Mouse (Mus musculus) thymus, postnatal 10 days (tissue): ENCODE results near the gene Stxbp1.

Experiments used
- DNase-seq, 2 experiments: peaks; one replicate each; pipeline ENCODE4 v3.0.0; 2021; ENCODE audit warnings: low spot score in 2 of 2

The Stxbp1 gene

DNA sequence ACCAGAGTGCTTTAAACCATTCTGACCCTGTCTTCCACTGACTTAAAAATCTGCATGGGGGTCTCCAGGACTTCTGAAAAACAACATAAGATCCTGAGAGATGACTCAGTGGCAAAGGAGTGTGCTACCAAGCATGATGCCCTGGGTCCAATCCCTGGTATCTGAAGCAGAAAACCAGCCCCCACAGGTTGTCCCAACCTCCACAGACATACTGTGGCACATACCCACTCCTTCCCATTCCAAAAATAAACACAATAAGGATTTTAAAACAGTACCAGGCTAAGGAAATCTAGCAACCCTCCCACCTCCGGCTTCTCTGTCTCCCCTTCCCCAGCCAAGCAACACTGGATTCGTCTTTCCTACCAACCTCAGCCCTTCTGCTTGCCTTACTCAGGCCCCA lies 7.8 kb downstream of the Stxbp1 start:
- no peak for DNase-seq

DNA sequence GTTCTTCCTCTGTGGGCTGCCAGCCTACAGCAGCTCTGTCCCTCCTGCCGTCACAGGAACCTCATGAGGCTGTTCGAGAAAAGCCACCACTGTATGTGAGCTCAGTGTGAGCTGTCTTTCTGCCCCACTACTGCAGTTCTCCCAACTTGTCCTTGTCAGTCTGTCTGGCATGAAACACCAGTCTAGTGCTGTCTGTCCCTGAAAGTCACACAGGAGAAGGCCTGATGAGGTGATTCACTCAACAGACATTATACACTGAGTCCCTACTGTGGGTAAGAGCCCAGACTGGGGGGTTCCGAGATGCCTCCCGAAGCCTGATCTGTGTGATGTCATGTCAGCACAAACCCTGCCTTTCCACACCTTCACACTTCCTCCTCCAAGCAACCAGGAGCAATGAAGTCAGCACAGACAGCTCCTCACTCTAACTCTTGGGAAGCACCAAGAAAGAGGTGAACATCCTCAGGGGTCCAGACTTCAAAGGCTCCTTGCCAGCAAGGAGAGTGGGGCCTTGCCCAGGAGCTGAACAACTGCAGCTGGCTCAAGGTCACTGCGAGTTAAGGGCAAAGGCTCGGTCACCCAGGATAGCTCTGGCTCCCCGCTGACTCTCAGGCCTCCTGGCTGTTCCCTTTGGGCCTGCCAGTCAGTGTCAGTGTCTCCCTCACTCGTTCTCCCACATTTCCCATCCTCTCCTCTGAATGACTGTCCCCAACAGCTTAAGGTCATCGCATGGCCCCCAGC lies 8.7 kb downstream of the Stxbp1 start:
- no peak for DNase-seq

DNA sequence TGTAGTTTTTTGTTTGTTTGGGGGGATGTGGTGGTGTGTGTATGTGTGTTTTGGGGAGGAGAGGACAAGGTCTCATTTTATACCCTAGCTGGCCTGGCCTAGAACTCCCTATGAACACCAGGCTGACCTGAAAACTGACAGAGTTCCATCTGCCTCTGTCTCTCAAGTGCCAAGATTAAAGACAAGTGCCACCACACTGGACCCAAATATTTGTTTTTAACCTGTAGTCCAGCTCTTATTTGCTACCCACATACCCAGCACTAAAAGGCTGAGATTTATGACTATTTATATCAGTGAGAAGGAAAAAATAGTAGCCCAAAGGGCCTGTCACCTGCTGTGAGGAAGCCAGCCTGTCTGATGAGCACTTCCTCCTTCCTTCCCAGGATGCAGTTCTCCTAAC lies 11.5 kb downstream of the Stxbp1 start:
- DNase-seq, result no peak

DNA sequence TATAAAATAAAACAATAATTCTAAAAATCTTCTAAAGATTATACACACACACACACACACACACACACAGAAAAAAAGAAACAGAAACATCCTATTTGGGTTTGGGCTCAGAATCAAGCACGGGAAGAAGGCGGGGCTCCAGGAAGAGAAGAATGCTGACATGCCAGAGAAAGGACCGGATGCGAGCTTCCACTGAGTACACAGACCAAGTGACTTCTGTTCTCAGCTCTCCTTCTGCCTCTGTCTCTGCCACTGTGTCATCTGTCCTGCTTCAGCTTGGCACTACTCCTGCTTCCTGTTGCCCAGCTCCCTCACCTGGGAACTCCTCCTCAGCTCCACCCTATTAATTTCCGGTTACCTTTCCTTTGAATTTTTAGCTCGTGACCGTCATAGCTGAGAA lies 12.5 kb downstream of the Stxbp1 start:
- DNase-seq, result peak in 1 of 2 experiments; percentile 25

DNA sequence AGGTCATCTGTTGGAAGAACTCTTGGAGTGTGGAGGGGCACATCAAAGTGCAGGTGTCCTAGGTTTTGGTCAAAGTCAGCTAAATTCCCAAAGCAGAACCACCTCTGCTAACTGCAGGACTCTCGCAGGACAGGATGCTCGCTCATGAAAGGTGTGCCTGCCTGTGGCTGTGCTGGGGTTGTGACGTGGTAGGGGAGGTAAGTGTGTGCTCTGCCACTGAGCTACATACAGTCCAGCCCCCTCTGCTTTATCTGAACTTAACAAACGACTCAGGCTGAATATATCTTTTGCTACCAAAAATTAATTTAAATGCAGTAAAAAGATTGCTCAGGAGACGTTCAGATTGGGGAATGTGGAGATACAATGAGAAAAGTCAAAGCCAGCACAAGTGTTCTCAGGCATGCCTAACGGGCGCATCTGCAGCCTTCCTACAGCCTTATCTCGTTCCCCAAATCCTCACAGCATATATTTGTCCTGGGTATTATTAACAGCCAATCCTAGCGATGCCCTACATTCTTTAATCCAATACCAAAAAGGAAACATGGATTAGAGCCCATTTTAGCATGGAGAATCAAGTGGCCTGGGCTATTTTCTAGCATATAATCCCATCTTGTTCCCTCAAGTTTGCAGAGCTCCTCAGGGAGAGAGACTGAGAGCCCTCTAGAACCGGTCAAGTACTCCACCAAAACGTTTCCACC lies 17.9 kb downstream of the Stxbp1 start:
- DNase-seq, result no peak

DNA sequence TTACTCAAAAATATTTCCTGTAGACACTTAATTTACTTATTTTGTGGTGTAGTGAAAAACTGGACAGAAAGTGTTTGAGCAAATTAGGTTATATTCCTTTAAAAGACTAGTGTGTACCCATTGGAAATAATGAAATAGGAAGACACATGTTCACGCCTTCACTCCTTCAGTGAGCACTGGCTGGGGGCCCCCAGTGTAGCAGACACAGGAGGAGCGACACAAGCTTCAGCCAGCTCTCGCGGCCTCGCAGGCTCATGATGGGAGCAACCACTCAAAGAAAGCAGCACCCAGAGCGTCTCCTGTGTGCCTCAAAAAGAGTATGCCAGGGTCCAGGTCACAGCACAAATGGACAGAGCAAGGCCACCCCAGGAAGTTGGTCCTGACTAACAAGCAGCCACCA lies 21.2 kb downstream of the Stxbp1 start:
- DNase-seq, result no peak

DNA sequence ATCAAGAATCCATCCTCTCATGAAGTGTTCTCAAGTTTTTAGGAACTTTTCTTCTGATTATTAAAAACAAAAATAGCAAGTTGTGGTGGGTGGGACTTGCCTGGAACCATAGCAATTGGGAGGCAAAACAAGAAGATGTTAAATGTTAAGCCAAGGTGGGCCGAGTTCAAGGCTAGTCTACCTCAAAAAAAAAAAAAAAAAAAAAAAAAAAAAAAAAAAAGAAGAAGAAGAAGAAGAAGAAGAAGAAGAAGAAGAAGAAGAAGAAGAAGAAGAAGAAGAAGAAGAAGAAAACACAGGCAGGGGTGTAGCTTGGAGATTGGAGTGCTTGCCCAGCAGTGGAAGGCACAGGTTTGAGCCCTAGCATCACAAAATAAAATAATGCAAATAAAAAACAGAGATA lies 22.3 kb downstream of the Stxbp1 start:
- no peak for DNase-seq

DNA sequence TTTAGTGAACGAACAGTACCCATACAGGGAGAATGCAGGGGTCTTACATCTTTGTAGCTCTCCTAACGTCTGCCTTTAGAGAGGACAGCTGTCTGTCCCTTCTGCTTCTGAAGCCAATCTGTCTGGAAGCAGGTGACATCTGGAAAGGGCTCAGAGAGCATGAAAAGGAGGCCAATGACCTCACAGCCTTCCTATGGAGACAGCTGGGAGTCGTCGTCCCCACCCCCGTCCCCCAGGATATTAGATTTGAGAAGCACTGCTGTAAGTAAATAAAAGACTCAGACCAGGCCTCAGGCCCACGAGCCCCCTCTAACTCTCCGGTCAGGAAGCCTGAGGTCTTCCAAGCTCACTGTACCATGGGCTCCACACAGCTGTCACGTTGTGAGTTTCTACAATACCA lies 22.9 kb downstream of the Stxbp1 start:
- no peak for DNase-seq

DNA sequence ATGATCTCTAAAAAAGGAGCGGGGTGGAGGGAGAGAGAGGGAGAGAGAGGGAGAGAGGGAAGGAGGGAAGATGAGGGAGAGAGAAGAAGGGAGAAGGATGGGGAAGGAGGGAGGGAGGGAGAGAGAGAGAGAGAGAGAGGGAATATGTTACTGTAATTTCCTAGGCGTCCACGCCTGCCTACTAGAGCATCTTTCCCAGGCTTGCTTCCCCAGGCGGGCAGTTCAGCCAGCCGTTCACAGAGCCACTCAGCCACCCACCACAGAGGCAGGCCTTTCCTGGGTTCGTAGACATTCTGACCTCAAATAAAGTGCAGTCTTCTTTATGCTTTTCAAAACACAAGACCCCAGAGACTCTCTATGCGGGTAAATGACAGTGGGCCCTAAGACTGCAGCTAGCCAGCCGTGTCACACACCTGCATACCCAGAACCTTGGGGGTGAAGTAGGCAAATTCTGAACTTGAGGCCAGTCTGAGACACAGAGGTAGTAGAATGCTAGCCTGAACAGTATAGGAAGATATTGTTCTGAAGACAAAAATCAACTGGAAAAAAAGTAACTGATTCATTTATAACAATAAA lies 23.4 kb downstream of the Stxbp1 start:
- no peak for DNase-seq

DNA sequence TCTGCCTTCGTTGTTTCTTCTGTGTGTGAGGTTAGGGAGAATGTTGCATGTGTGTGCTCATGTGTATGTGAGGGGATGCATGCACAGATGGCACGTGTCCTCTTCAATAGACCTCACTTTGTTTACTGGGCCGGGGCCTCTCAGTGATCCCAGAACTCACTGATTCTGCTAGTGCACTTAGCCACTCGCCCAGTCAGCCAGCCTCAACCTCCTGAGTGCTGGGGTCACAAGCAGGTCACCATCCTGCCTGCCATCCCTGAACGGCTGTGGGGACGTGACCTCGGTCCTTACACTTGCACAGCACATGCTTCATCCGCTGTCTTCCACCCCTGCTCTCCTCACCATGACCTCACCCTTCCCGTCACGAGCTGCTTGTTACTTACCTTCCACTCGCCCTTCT lies 23.9 kb downstream of the Stxbp1 start:
- DNase-seq, result no peak

DNA sequence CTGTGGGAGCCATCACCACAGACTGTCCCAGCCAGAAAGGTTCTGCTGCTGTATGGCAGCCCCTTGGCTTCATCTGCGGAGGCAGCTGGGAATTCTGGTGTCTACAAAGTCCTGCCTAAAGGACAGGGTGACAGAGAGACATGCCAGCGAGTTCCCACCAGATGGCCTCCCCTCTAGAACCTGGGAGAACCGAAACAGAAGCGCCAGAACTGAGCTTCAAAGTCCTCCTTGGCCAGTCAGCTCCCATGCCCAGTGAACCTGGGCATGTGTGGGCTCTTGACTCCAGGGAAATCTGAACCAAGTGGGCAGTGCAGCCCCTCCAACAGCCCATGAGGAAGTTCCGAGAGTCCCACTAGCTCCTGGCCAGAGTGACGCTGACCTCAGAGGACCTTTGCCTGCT lies 24.4 kb downstream of the Stxbp1 start:
- no peak for DNase-seq

DNA sequence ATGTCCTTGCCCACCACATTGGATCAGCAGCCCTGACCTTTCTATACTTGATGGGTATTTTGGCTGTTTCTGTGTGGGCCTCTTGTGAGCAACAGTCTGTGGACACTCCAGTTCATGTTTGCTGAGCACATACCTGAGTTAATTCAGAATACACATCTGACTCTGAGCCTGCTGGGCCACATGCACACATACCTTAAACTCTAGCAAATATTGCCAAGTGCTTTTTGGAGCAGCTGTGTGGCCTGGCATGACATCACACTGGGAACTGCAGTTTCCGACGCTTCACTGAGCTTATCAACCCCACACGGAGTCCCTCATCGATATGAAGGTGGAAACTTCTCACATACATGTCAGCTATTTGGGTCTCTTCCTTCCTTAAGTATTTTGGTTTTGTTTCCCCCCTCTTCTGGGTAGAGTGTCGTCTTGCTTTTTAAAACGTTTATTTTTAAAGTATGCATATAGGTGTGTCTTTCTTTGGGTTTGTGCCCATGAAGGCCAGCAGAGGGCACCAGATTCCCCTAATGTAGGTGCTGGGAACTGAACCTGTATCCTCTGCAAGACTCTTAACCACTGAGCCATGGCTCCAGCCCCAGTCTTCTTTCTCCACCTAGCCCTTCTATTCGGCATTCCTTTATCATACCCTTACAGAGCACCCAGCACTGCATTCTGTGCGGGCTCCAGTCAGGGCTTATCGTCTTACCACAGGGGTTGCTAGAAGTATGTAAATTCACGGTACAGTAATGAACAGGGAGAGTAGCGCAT lies 25.8 kb downstream of the Stxbp1 start:
- peak; percentile 18 to 52 for DNase-seq

DNA sequence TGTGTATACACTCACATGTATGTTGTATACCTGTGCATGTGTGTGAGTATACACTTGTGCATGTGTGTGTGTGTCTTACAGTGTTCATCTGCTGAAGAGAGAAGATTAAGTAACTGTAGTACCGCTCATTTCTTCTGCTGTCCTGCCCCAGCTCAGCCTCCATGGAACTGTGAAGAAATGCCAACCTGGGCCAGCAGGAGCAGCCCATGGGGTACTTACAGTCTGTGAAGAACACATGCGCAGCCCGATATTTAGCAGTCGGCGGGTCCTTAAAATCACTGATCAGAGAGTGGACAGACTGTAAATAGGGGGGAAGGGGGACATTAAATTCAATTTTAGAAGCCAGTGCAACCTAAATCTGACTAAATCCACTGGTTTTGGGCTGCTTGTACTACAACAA lies 28.8 kb downstream of the Stxbp1 start:
- no peak for DNase-seq

DNA sequence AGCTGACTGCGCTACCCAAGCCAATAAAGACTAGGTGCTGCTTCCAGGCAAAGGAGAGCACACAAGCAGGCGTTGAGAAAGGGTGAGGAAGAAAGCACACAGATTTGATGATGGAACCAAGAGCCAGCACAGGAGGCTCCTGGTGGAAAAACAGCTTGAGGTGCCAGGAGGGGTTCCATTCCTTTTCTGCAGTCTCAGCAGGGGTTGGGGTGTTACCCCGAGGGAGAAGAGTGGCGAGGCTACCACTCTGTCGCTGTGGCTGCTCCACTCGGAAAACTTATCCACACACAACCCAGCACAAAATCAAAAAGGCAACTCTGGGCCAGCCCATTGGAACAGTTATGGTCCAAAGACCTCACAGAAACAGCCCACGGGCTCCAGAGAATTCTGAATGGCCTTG lies 29.5 kb downstream of the Stxbp1 start:
- no peak for DNase-seq

DNA sequence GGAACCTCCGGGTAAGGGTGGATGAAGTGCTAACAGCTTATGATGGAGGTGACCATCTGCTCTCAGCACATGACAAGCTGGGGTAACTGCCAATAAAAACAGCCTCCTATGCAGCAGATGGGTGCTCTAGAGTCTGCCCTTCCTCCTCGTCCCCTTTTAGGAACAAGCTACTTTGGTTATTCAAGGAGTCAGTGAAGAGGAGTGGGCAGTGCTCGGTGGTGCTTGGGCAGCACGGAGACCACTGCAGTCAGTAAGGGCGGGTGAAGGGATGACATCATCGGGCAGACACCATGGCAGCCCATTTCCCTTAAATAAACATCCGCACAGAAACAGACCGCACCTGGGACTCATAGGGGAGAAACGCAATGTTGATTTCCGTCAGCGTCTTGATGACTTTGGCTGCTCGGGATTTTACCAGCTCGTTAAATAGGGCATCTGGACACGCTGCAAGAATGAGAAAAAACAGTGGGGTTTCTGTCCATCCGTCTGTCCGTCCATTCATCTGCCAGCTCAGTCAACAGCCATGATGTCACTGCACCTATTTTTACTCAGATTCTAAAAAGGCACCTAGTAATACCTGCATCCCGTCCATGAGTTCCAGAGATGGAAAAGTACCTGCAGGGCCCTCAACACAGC lies 30.0 kb downstream of the Stxbp1 start:
- no peak for DNase-seq

DNA sequence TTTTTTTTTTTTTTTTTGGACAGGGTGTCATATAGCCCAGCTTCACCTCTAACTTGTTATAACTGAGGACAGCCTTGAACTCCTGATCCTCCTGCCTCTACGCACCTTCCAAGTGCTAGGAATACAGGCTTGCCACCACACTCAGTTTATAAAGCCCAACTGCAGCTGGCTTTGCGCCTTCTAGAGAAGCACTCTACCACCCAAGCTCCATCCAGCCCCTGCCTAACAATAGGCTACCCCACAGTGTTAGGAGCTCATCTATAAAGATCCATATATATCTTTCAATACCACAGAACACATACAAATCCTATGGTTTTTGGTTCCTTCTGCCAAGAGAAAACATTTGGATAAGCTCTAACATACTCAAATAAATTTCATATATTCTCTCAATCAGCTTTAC lies 30.5 kb downstream of the Stxbp1 start:
- no peak for DNase-seq

DNA sequence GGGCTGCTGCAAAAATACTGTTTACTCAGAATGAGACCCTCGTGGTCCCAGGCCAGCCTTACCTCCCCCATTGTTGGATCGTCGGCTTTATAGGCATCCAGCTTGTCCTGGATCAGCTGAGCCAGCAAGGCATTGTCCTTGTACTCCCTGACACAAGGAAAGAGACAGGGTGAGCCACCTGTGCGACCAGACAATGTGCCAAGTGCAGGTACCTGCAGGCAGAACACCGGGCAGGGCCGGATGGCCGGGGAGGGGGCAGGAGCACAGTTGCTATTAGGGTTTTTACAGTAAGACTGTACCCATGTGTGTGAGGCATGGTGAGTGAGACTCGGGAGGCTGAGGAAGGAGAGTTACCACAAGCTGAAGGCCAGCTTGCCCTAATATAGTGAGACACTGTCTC lies 35.1 kb downstream of the Stxbp1 start:
- DNase-seq, result no peak

DNA sequence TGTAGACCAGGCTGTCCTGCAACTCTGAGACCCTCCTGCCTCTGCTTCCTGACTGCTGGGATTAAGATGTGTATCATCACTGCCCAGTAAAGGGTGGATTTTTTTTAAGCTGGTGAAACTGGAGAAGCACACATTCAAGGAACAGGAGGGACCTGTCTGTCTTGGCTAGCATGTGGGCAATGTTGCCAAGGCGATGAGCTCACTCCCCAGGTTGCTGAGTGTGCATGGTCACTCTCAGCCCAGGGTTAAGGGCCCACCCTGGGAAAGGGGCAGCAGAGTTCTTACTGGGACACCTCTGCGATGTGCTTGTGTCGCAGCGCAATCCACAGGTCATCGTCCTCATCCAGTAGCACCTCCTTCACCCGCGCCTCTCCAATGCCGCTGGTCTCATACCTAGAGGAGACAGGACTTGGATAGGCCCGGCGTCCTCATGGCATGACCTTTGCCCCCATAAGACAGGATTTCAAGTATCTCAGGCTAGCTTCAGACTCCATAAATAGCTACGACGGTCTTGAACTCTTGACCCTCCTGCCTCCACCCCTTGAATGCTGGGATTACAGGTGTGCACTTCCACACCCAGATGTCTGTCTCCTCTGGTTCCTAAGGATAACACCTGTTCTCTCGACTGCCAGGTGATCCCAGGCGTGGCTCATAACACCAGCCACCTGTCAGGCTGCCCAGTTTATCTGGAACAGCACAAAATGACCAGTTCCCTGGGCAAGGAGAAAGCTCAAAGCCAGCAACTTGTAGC lies 38.1 kb downstream of the Stxbp1 start:
- no peak for DNase-seq

DNA sequence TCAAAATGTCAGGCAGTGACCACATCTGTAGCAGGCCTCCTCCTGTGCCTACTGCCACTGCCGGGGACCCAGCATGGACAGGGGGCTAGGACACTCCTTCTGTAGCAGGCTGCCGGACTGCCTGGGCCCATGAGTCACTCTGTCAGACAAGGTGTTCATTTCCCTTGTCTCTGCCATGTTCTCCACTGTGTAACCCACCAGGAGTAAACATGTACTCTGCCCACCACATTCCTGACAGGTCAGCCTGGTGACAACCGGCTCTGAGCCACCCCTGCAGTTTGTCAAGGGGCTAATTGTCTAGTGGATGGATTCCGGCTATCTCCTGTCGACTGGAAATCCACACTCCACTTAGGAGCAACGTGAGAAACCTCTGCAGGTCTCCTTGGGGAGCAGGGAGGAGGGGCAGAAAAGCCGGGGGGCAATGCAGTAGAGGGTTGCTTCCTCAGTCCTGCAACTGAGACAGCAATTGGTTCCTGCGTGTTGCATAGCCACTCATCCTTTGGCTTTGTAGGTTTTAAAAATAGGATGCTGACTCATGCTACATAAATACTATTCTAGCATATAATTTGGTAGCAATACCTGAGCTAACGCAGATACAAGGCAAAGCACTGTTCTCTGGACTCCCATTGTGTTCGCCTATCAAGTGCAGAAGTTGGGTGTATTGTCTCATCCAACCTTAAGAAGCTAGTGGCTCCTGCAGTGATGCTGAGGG lies 48.6 kb downstream of the Stxbp1 start:
- no peak for DNase-seq

DNA sequence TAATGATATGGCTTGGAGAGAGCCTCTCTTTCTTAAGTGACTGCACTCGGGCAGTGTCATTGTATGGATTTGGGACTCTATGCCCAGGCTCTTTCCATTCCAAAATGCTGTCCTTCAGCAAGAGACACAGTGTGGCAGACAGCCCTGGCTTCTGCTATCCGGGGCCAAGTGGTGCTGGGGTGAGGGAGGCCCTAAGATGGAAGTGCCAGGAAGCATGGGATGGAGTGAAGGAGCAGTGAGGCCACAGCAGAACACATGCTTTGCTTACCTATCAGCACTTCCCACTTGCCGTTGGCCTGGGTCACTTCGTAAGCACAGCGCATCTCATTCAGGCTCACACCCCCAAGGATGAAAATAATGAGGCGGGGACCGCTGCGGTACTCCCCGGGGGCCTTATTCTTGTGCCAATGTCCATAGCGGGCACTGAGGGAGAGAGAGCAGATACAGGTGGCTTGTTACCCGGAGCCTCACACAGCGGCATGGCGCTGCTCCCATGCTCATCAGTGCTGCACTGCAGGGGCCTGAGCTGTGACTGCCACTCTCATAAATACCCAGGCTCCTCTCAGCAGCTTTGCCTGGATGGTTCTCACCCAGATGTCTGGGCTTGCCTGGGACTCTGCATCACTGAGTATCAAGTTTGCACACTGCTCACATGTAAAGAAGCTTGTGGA lies 51.2 kb downstream of the Stxbp1 start:
- DNase-seq, result no peak
